Mouse (Mus musculus) hindbrain, embryonic 10.5 days (tissue): ENCODE measurements around the gene Lgals9. TPM values are rescaled to one million over a fixed set of nuclear protein-coding genes. Genes with fewer than 3 reads are reported as not detected.
A peak's percentile ranks its signal among the peaks of the same experiment; 100 is the strongest.
"Not testable (repeated sequence)": the region's sequence is repeated elsewhere in the genome, so short reads cannot be mapped to it uniquely, and the experiment has no call there.

Source experiments
- DNase-seq: peaks from one replicate; pipeline ENCODE4 v3.0.0-alpha.2; 2017; ENCODE audit warnings: low spot score
- H3K27ac ChIP-seq: fragments of 300-500 bp; sonication (generic); 2 replicates; pipeline ENCODE4 v1.5.1; 2016; ENCODE audit warnings: mild to moderate bottlenecking, moderate library complexity
- H3K27me3 ChIP-seq: fragments of 300-500 bp; sonication (generic); 2 replicates; pipeline ENCODE4 v1.6.1; 2016; ENCODE audit warnings: mild to moderate bottlenecking; ENCODE audit not compliant: poor library complexity, insufficient read depth, severe bottlenecking
- H3K36me3 ChIP-seq: fragments of 300-500 bp; sonication (generic); 2 replicates; pipeline ENCODE4 v1.6.1; 2016; ENCODE audit warnings: mild to moderate bottlenecking, moderate library complexity
- H3K4me1 ChIP-seq: fragments of 300-500 bp; sonication (generic); replicated peaks from 2 replicates; pipeline ENCODE4 v1.6.1; 2016; ENCODE audit warnings: mild to moderate bottlenecking
- H3K4me3 ChIP-seq: fragments of 300-500 bp; sonication (generic); 2 replicates; pipeline ENCODE4 v1.5.1; 2016; ENCODE audit warnings: mild to moderate bottlenecking, moderate library complexity
- H3K9me3 ChIP-seq: fragments of 300-500 bp; sonication (generic); 2 replicates; pipeline ENCODE4 v1.6.1; 2016; ENCODE audit warnings: mild to moderate bottlenecking, moderate library complexity
- WGBS: fragments of 180-500 bp; shearing (Covaris S2); methylation state at CpG from one replicate; pipeline ENCODE4 v1.1.7; 2016; 5-methylcytosine and 5-hydroxymethylcytosine counted together
- polyA plus RNA-seq: library from polyadenylated mRNA; unstranded; fragments of >200 nt; fragmentation: Nextera tagmentation; extraction: Ambion mirVana; gene quantifications from 2 replicates; pipeline ENCODE4 v1.2.1, GENCODE M21; 2016

Lgals9 gene
- polyA plus RNA-seq, 1 experiment from 2014 or later = 5.7 TPM

- Histone ChIP-seq H3K27ac (peak overlapping the region; percentile 69), H3K9me3 (no peaks in the 10 kb centered on the region), H3K4me1 (peaks cover 52% of the 10 kb centered on the region), H3K4me3 (no peak overlapping the region), H3K27me3 (no peaks in the 10 kb centered on the region; the same call in 1 of the 2 replicates), H3K36me3 (peaks cover 43% of the 10 kb centered on the region)
- 61% methylated on average over 12 of the region's 12 CpGs for WGBS
- DNase-seq = no peak
Observed at GRCm38 (mm10) chr11:79016236-79016635, 31.5 kb upstream of the Lgals9 start.

- WGBS = 91% methylated on average over 24 of the region's 24 CpGs
- Histone ChIP-seq H3K36me3 (peaks cover 38% of the 10 kb centered on the region), H3K4me3 (no peak overlapping the region), H3K27me3 (no peaks in the 10 kb centered on the region; the same call in 1 of the 2 replicates), H3K27ac (peak overlapping the region; percentile 69), H3K9me3 (no peaks in the 10 kb centered on the region), H3K4me1 (peaks cover 48% of the 10 kb centered on the region)
- no peak for DNase-seq
Observed at GRCm38 (mm10) chr11:79015660-79016215, 31.0 kb upstream of the Lgals9 start.

GRCm38 (mm10) chr11:79014602-79015325 lies 30.0 kb upstream of the Lgals9 start:
- no peak for DNase-seq
- peak overlapping the region; percentile 64 for H3K27ac ChIP-seq
- H3K36me3 ChIP-seq = peaks cover 28% of the 10 kb centered on the region
- no peaks in the 10 kb centered on the region for H3K9me3 ChIP-seq
- no peak overlapping the region for H3K4me3 ChIP-seq
- no peaks in the 10 kb centered on the region; the same call in 1 of the 2 replicates for H3K27me3 ChIP-seq
- H3K4me1 ChIP-seq = peaks cover 38% of the 10 kb centered on the region
- 65% methylated on average over 15 of the region's 15 CpGs for whole genome bisulfite sequencing

GRCm38 (mm10) chr11:79013806-79014205 lies 29.1 kb upstream of the Lgals9 start:
- WGBS = 67% methylated on average over 9 of the region's 9 CpGs
- no peak for DNase-seq
- Histone ChIP-seq H3K4me3 (no peak overlapping the region), H3K27me3 (no peaks in the 10 kb centered on the region; the same call in 1 of the 2 replicates), H3K27ac (peak overlapping the region; percentile 64), H3K4me1 (peaks cover 38% of the 10 kb centered on the region), H3K36me3 (peaks cover 20% of the 10 kb centered on the region), H3K9me3 (no peaks in the 10 kb centered on the region)

GRCm38 (mm10) chr11:79013056-79013455 lies 28.3 kb upstream of the Lgals9 start:
- peaks cover 43% of the 10 kb centered on the region for H3K4me1 ChIP-seq
- no peak overlapping the region for H3K27ac ChIP-seq
- no peaks in the 10 kb centered on the region; the same call in 1 of the 2 replicates for H3K27me3 ChIP-seq
- no peak for DNase-seq
- peaks cover 16% of the 10 kb centered on the region for H3K36me3 ChIP-seq
- H3K9me3 ChIP-seq = no peaks in the 10 kb centered on the region
- no peak overlapping the region for H3K4me3 ChIP-seq

- 94% methylated on average over 2 of the region's 2 CpGs for WGBS
- Histone ChIP-seq H3K9me3 (no peaks in the 10 kb centered on the region), H3K27ac (no peak overlapping the region), H3K27me3 (no peaks in the 10 kb centered on the region; the same call in 1 of the 2 replicates), H3K4me3 (no peak overlapping the region), H3K36me3 (peaks cover 16% of the 10 kb centered on the region), H3K4me1 (peaks cover 43% of the 10 kb centered on the region)
- no peak for DNase-seq
Observed at GRCm38 (mm10) chr11:79012529-79012928, 27.8 kb upstream of the Lgals9 start.

- no peak for DNase-seq
- Histone ChIP-seq H3K4me1 (peaks cover 9% of the 10 kb centered on the region), H3K36me3 (no peaks in the 10 kb centered on the region), H3K27ac (no peak overlapping the region; the same call in 1 of the 2 replicates), H3K27me3 (no peaks in the 10 kb centered on the region), H3K4me3 (no peak overlapping the region), H3K9me3 (no peaks in the 10 kb centered on the region)
- 90% methylated on average over 7 of the region's 7 CpGs for WGBS
Observed at GRCm38 (mm10) chr11:79008891-79009290, 24.1 kb upstream of the Lgals9 start.

- 80% methylated on average over 6 of the region's 6 CpGs for WGBS
- H3K4me1 ChIP-seq = peaks cover 5% of the 10 kb centered on the region; the same call in 1 of the 2 replicates
- no peaks in the 10 kb centered on the region for H3K27me3 ChIP-seq
- no peaks in the 10 kb centered on the region for H3K9me3 ChIP-seq
- H3K36me3 ChIP-seq = no peaks in the 10 kb centered on the region
- peak overlapping the region; percentile 24; the same call in 1 of the 2 replicates for H3K27ac ChIP-seq
- no peak for DNase-seq
- no peak overlapping the region for H3K4me3 ChIP-seq
Observed at GRCm38 (mm10) chr11:79008007-79008775, 23.4 kb upstream of the Lgals9 start.

- H3K9me3 ChIP-seq, H3K27ac ChIP-seq, DNase-seq, H3K27me3 ChIP-seq, H3K4me3 ChIP-seq, H3K36me3 ChIP-seq: not testable (repeated sequence)
- peaks cover 13% of the 10 kb centered on the region; the same call in 1 of the 2 replicates for H3K4me1 ChIP-seq
- WGBS = 83% methylated on average over 3 of the region's 3 CpGs
Observed at GRCm38 (mm10) chr11:79007356-79007755, 22.6 kb upstream of the Lgals9 start.

GRCm38 (mm10) chr11:79006417-79006816 lies 21.7 kb upstream of the Lgals9 start:
- 83% methylated on average over 5 of the region's 5 CpGs for whole genome bisulfite sequencing
- DNase-seq = no peak
- H3K27ac ChIP-seq = no peak overlapping the region
- no peaks in the 10 kb centered on the region for H3K27me3 ChIP-seq
- H3K4me1 ChIP-seq = peaks cover 14% of the 10 kb centered on the region; the same call in 1 of the 2 replicates
- H3K4me3 ChIP-seq = no peak overlapping the region
- no peaks in the 10 kb centered on the region for H3K36me3 ChIP-seq
- H3K9me3 ChIP-seq = no peaks in the 10 kb centered on the region

- peaks cover 14% of the 10 kb centered on the region; the same call in 1 of the 2 replicates for H3K4me1 ChIP-seq
- no peaks in the 10 kb centered on the region for H3K36me3 ChIP-seq
- DNase-seq = no peak
- H3K27me3 ChIP-seq = no peaks in the 10 kb centered on the region
- no peaks in the 10 kb centered on the region for H3K9me3 ChIP-seq
- H3K4me3 ChIP-seq = no peak overlapping the region
- WGBS = 90% methylated on average over 14 of the region's 14 CpGs
- no peak overlapping the region for H3K27ac ChIP-seq
Observed at GRCm38 (mm10) chr11:79005578-79006394, 21.0 kb upstream of the Lgals9 start.
